Mouse (Mus musculus) thymus, adult 2 months (tissue): ENCODE measurements around the gene Col12a1.

Experiments
- CTCF ChIP-seq: fragments of 200-500 bp; IDR thresholded peaks from 2 replicates; pipeline ENCODE4 v1.5.1; 2012; ENCODE audit warnings: mild to moderate bottlenecking, control low read depth, low read length, moderate library complexity, borderline replicate concordance; ENCODE audit not compliant: control insufficient read depth, poor library complexity, insufficient read depth; ENCODE audit errors: extremely low read depth
- POLR2A ChIP-seq: fragments of 200-500 bp; IDR thresholded peaks from 2 replicates; pipeline ENCODE4 v1.6.1; 2012; ENCODE audit warnings: mild to moderate bottlenecking, low read length, control low read depth, moderate library complexity; ENCODE audit not compliant: control insufficient read depth, poor library complexity, insufficient read depth; ENCODE audit errors: extremely low read depth

DNA sequence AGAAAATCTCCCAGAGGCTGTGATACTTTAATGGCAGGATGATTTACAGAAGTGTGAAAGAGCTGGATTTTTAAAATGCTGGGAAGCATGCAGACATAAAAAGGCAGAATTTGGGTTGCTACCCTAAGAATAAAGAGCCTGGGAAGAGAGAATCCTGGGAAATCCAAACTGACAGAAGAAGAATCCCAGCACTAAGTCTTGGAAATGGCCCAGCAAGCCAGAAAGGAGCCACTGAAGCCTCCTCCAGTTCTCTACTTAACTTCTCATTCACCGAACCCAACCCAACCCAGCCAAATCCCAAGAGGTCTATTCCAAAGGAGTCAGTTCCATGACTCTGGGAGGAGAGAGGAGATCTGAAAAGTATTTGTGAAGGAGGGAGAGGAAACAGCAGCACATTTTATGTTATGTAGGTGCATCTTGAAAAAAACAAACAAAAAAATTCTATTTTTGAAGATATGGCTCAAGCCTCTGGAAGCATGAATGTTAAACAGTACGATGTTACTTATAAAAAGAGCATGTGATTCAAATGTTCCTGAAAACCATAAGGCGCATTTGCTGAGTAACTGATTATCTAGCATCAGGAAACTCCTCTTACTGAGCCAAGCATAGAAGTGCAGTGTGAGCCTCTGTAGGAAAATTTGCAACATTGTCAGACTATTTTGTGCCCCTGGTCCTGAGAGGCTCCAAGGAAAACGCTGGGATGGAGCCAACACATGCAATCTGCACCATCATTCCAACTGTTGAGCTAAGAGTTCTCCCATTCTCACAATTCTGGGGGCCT is 132.0 kb downstream of the Col12a1 start:
- no peak for TF ChIP-seq CTCF
- no peak for TF ChIP-seq POLR2A
